Mouse (Mus musculus) layer of hippocampus, postnatal 10 days (tissue): ENCODE data around the gene Pip5k1a. TPM values are rescaled to one million over a fixed set of nuclear protein-coding genes. Genes with fewer than 3 reads are reported as not detected.
A peak's percentile ranks its signal among the peaks of the same experiment; 100 is the strongest.
"Not testable (repeated sequence)": the region's sequence is repeated elsewhere in the genome, so short reads cannot be mapped to it uniquely, and the experiment has no call there.

Experiments used
- DNase-seq, 2 experiments: peaks; one replicate each; pipeline ENCODE4 v3.0.0; 2021; ENCODE audit warnings: low spot score in 2 of 2
- long read RNA-seq: library from polyadenylated mRNA; stranded (forward); transcript quantifications from one replicate; pipeline ENCODE4 v2.0.0, GENCODE M21; 2023
- total RNA-seq, 2 experiments: library from RNA; stranded (reverse); gene quantifications; 2 replicates each; pipeline ENCODE4 v1.2.3; 2021

Gene Pip5k1a
- 10 to 100 TPM; 34.5 to 41.9 TPM for total RNA-seq
- long read RNA-seq, partial matches to known transcripts = 2 of 26 reads
- long read RNA-seq, other reads (novel, unspliced or antisense) = 23 of 26 reads

GRCm38 (mm10) chr3:95106338-95107117, at the start of gene Pip5k1a:
Gene Pip5k1a, minus strand, starts transcription at chr3:95106930.
- DNase-seq = peak; percentile 97 to 98

DNA sequence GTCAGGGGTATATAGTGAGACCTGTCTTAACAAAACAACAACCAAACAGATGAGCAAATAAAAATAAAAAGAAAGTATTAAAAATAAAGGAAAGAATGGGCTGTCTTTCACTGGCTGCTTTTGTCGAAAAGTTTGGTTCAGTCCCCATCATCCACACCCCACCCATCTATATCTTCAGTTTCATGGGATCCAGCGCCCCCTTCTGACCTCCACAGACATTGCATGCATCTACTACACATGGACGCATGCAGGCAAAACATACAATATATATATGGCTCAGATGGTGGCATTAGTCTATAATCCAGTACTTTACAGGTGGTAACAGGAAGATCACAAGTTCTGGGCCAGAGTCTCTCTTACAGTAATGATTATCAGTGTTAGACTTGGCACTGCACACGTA, 47.1 kb upstream of the Pip5k1a start:
- peak in 1 of 2 experiments; percentile 32 for DNase-seq

DNA sequence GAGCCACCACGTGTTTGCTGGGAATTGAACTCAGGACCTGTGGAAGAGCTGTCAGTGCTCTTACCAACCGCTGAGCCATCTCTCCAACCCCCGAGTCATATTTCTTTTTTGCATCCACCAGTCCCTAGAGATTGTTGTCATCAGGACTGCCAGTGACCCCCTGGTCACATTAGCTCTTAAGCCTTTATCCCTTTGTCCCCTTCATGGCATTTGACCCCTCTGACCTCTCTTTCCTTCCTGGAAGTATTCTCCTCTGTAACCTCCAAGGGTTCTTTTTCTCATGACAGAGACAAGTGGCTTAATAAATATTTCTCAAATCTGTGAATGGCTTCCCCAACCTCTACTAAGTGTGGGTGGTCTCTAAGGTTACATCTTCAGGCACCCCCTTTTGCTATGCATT, 41.2 kb upstream of the Pip5k1a start:
- DNase-seq = no peak

DNA sequence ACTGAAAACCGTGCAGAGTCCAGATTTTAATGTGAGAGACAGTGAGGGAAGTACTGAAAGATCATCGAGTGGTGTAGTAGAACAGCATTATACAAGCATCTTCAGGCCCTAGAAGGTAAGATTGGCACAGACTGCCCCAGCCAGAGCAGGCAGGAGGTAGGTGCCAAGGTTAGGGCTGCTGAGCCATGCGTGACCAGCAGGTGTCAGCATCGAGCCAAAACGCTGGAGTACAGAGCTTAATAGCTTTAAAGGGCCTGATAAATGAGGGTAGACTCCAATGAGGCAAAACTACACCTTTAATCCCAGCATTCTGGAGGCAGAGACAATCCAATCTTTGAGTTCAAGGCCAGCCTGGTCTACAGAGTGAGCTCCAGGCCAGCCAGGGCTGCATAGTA, 35.9 kb upstream of the Pip5k1a start:
- DNase-seq = peak; percentile 93 to 94

- DNase-seq = no peak
Measured at GRCm38 (mm10) chr3:95141952-95142616, 35.4 kb upstream of the Pip5k1a start, which contains the start of gene Tnfaip8l2. Gene Tnfaip8l2, minus strand, starts transcription at chr3:95142360.

GRCm38 (mm10) chr3:95141474-95141873, 34.7 kb upstream of the Pip5k1a start:
- no peak for DNase-seq

- no peak for DNase-seq
Measured at GRCm38 (mm10) chr3:95140795-95141194, 34.1 kb upstream of the Pip5k1a start.

DNA sequence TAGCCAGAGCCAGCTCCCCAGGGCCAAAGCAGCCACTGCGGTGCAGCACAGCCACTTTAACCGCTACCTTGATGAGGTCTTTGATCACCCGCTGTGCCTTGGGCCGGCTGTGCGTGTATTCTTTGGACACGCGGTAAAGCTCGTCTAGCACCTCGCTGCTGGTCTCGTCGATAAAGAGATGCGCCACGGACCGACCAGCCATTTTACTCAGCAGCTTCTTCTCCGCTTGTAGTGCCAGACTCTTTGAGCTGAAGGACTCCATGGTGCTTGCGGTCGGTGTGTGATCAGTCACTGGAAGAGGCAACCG, 33.5 kb upstream of the Pip5k1a start:
- no peak for DNase-seq

DNA sequence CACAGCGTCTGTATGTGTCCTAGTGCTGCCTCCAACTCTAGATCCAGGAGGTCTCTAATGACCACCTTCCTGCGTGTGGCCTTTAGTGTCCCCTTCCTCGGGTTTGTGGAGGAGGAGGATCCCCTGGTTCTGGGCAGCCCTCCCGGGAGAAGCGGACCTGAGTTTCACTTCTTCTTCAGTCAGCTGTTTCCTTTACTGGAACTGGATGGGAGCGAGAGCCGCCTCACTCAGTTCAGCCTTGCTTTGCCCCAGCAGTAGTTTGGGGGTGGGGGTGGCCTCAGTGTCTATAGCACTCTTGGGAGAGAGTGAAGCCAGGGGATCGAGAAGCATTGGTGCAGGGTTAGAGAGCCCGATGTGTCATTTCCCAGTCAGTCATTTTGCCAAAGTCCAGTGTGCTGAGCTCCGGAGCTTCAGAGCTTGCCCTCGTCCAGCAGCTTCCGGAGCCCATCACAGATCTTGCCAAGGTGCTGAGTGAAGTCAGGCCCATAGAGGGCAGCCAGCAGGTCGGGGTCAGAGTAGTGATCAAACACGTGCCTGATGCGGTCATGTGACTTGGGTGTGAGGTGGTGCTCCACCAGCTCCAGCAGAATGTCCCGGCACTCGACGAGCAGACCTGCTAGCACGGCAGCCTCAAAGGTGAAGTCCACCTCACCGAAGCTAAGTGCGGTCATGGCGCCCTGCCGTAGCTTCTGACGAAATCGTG, 33.0 kb upstream of the Pip5k1a start:
- DNase-seq = no peak

- DNase-seq = no peak
Measured at GRCm38 (mm10) chr3:95136336-95136735, 29.6 kb upstream of the Pip5k1a start.

DNA sequence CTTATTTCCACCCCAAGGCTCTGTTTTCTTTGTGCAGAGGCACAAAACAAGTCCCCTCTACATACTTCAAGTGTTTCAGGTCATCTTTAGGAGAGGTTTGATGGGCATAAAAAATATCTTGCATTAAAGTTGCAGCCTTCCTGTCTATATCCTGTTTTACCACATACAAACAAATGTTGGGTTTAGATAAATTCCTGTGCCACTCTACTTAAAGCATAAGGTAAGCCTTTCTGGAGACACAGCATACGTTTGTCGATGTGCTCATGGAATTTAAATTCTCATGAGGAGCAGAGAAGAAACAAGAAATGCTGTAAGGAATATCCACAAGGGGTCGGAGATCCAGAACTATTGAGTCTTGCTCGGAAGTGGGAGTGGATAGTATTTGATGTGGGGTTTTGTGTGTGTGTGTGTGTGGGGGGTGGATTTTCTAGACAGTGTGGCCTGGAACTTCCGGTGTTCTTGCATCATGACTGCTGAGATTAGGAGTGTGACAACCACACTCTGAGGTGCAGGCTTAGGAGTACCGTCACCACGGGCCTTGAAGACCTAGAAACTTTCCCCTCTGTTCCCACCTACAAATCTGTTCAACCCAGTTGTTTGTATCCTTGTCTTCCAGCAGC, 28.8 kb upstream of the Pip5k1a start:
- DNase-seq = no peak

DNA sequence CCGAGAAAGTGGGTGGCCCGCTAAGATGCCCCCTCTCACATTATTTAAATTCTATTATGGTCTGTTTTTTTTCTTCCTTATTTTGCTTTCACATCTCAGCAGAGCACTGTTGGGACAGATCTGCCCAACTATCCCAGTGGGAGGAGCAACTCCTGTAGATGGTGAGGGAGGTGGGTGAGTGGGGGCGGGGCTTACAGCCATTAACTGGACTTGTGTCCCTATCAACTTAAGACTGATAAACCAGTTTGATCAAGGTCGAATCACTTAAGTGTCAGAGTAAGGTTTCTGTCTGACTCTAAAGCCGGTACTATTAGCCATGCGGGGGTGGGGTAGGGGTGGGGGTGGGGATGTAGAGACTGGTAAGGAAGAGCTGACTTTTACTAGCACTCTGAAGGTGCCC, 28.3 kb upstream of the Pip5k1a start:
- DNase-seq = peak in 1 of 2 experiments; percentile 44

GRCm38 (mm10) chr3:95134133-95134532, 27.4 kb upstream of the Pip5k1a start:
- not testable (repeated sequence) for DNase-seq

DNA sequence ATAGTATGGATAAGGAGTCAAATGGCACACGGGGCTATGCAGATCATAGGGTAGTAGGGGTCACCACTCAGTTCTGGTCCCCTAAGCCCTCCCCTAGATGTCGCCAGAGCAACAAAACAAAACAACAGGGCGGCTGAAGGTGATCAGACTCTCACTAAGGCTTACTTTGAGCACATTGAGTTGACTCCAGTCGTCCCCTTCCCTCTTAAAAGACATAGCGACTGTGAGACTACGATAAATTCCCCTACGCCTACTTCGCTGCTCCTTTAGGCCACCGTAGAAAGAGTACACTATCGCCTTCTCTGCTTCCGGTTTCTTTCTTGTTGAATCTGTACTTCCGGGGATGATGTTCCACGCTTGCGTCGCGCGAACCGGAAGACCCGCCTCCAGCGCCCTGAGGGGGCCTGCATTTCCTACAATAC, 27.0 kb upstream of the Pip5k1a start, which contains the start of the genes Scnm1 and Lysmd1:
Scnm1 (minus strand) TSS at position 332 of the 422 bp plus-strand sequence.
Lysmd1 (plus strand) TSS at position 409 of the 422 bp plus-strand sequence.
- DNase-seq = peak; percentile 79 to 84

DNA sequence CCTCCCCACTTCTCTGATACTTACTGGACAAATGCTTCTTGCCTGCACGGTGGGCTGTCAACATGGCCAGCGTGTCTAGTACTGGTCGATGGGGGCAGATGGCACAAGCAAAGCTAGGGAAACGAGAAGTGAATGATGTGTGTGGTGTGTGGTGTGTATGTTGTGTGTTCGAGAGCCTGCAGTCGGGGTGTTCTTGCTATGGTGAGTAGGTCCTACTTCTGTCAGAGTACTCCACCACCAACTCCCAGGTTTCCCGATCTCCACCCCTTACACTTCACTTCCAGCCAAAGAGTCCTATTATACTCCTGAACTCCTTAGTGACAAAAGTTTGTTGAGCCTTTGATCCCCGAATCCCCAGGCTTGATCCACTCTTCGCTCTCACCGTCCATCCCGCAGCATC, 26.4 kb upstream of the Pip5k1a start:
- DNase-seq = no peak

GRCm38 (mm10) chr3:95132389-95132788, 25.7 kb upstream of the Pip5k1a start:
- DNase-seq = not testable (repeated sequence)

- DNase-seq = no peak
Measured at GRCm38 (mm10) chr3:95130081-95130480, 23.4 kb upstream of the Pip5k1a start.

DNA sequence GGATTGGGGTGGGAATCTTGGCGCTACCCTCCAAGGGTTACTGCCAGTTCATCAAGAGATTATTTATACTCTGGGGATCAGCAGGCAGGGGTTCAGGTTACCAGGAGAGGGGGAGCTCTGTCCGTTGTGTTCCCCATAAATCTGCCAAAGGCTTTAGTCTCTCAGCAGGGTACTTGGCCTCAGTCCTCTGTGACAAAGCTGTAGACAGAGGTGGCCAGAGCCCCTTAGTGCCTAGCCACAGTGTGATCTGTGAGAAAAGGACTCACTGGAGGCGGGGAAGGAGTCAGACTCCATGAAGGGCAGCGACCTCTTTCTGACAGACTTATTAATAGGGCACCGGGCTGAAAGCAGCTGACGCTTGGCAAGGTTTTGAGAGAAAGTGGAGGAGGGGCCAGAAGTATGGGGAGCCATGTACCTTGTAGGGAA, 22.5 kb upstream of the Pip5k1a start:
- DNase-seq = no peak

GRCm38 (mm10) chr3:95124972-95125371, 18.2 kb upstream of the Pip5k1a start:
- peak; percentile 61 to 69 for DNase-seq

DNA sequence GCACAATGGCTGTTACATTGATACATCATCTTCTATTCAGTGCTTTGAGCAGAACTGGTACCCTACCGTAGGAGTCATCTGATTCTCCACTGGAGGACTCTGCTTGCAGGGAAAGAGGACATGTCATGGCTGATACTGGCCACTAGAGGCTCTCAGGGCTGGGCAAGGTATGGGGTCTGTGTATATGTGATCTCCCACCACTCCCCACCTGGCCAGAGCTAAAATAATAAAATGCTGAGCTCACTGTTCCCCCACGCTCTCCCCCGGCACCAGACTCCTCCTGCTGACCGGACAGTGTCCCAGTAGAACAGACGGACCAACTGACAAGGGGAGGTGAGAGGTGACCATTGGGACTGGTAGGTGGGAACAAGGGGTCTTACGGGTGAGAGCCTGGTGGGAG, 17.5 kb upstream of the Pip5k1a start, which contains the start of gene Tmod4:
Tmod4 (plus strand) TSS at position 231 of the 400 bp plus-strand sequence.
- no peak for DNase-seq

DNA sequence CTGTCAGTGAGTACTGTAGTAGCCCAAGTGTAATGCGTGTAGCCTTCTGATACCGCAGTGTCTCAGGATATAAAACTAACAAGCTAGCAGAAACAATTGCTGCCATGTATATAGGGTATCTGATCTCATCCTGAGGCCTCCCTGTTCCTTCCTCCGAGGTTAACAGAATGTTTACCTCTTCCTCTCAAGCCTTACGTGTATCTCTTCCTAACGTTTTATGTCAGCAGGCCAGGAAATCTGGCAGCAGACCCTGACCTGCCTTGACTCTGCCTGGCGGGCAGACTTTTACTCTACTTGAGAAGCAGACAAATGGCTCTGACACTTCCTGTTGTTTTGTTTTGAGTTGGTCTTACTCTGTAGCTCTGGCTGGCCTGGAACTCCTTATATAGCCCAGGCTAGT, 14.8 kb upstream of the Pip5k1a start:
- DNase-seq = no peak
